ENCODE assay signal across 17 mouse cellular contexts in the genomic region with DNA sequence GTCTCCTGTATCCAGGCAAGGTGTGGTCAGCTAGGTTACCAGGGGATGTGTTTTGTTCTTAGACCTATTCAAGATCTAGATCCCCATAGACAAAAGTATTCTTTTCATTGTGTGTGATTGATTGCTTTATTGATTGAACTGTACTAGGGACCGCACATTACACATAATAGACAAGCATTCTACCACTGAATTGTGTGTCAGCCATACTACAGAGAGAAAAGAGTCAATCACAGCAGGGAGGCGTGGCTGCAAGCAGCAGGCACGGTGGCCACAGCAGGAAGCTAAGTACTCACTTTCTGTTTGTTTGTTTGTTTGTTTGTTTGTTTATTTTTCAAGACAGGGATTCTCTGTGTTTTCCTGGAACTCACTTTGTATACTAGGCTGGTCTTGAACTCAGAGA. TPM values are rescaled to one million over a fixed set of nuclear protein-coding genes. Genes with fewer than 3 reads are reported as not detected.
DNase-seq lines count a peak whose midpoint lies in the region; ATAC-seq lines count a peak whose summit lies in the region.
"Had no signal": no experiment of that assay in that cellular context is flagged by ENCODE, and none has a peak within 500 bp of the region (broad histone marks: within the 10 kb centered on the region; RNA-seq: fewer than 3 reads in every experiment).

No protein-coding gene starts in this region.

- no peak for ATAC-seq in heart, embryonic 15.5 days (replicated peaks; ENCODE audit: insufficient number of reproducible peaks, insufficient read depth, low FRiP score, low read depth)
- ATAC-seq in megakaryocyte, adult 5-6 weeks (ENCODE audit: poor library complexity, severe bottlenecking), result no peak
- peak; percentile 32 for ATAC-seq in intestine, embryonic 15.5 days
- ATAC-seq: CD4-positive, CD25-positive, alpha-beta regulatory T cell, adult 4 months; forebrain, postnatal 0 days had no signal

- H3K9ac ChIP-seq in heart, embryonic 15.5 days, result no peak overlapping the region
- H3K9ac ChIP-seq in intestine, embryonic 15.5 days, result no peak overlapping the region
- H3K9ac ChIP-seq: forebrain, postnatal 0 days; hindbrain, embryonic 15.5 days; liver, embryonic 13.5 days had no signal

- no peaks in the 10 kb centered on the region for H3K27me3 ChIP-seq in heart, embryonic 15.5 days
- H3K27me3 ChIP-seq in megakaryocyte, embryonic 14.5 days (replicated peaks), result no peaks in the 10 kb centered on the region
- H3K27me3 ChIP-seq in intestine, embryonic 15.5 days (replicated peaks), result no peaks in the 10 kb centered on the region
- H3K27me3 ChIP-seq: hindbrain, embryonic 15.5 days; liver, embryonic 13.5 days had no signal

- no peak overlapping the region for H3K4me3 ChIP-seq in heart, embryonic 15.5 days
- H3K4me3 ChIP-seq in megakaryocyte, embryonic 14.5 days (replicated peaks), result peak overlapping the region; percentile 85
- no peak overlapping the region for H3K4me3 ChIP-seq in intestine, embryonic 15.5 days (replicated peaks)
- H3K4me3 ChIP-seq: erythroblast, embryonic 14.5 days; hindbrain, embryonic 15.5 days; liver, embryonic 13.5 days had no signal

- H3K4me1 ChIP-seq in heart, embryonic 15.5 days (replicated peaks), result peaks cover 35% of the 10 kb centered on the region
- H3K4me1 ChIP-seq in megakaryocyte, embryonic 14.5 days, result peaks cover 70% of the 10 kb centered on the region
- H3K4me1 ChIP-seq in intestine, embryonic 15.5 days (replicated peaks), result peaks cover 14% of the 10 kb centered on the region
- H3K4me1 ChIP-seq: liver, embryonic 13.5 days had no signal

- 77% methylated on average over 3 of the region's 3 CpGs for WGBS in heart, embryonic 15.5 days
- 69% methylated on average over 3 of the region's 3 CpGs for WGBS in intestine, embryonic 15.5 days

- peaks cover 14% of the 10 kb centered on the region for H3K36me3 ChIP-seq in heart, embryonic 15.5 days
- H3K36me3 ChIP-seq in megakaryocyte, embryonic 14.5 days (replicated peaks; ENCODE audit: low read length), result peaks cover 22% of the 10 kb centered on the region
- no peaks in the 10 kb centered on the region; the same call in 1 of the 2 replicates for H3K36me3 ChIP-seq in intestine, embryonic 15.5 days

- H3K9me3 ChIP-seq in heart, embryonic 15.5 days (replicated peaks), result no peaks in the 10 kb centered on the region
- H3K9me3 ChIP-seq in megakaryocyte, embryonic 14.5 days, result peaks cover 8% of the 10 kb centered on the region
- H3K9me3 ChIP-seq in intestine, embryonic 15.5 days, result no peaks in the 10 kb centered on the region
- H3K9me3 ChIP-seq: hindbrain, embryonic 15.5 days had no signal

- no peak for DNase-seq in heart, postnatal 14 days
- no peak for DNase-seq in adrenal gland, adult 2 months
- DNase-seq in left cerebral cortex, postnatal 36 days (ENCODE audit: low spot score in 2 of 2), result no peak
- DNase-seq: cerebellum, adult 9-10 months; forebrain, postnatal 0 days; gastrocnemius, postnatal 14 days; kidney, postnatal 10 days; left cerebral cortex, postnatal 4 days; liver, embryonic 13.5 days; thymus, adult 18-20 months had no signal

- intact Hi-C loops in heart, postnatal 14 days (cut with DNase I), result no loop called here
- intact Hi-C loops in left cerebral cortex, postnatal 36 days (cut with DNase I), result no loop called here

- no peak overlapping the region for H3K4me2 ChIP-seq in heart, embryonic 15.5 days
- no peak overlapping the region for H3K4me2 ChIP-seq in intestine, embryonic 15.5 days (replicated peaks)
- H3K4me2 ChIP-seq: hindbrain, embryonic 15.5 days; liver, embryonic 13.5 days had no signal

- peak overlapping the region; percentile 92 for H3K27ac ChIP-seq in heart, embryonic 15.5 days
- peak overlapping the region; percentile 46 for H3K27ac ChIP-seq in intestine, embryonic 15.5 days
- H3K27ac ChIP-seq: hindbrain, embryonic 15.5 days; liver, embryonic 13.5 days had no signal

RNA-seq across cellular contexts. Expression of gene Lrrfip1, which starts 25.9 kb away (rescaled TPM):
- 136 and 149 TPM in 2 replicates for polyA plus RNA-seq in heart, embryonic 15.5 days (2015; fragmentation: Nextera tagmentation; extraction: Ambion mirVana)
- total RNA-seq in heart, postnatal 14 days (2021), result 100 to 1,000 TPM; 101 to 109 TPM
- 1.9 and 12.2 TPM in 2 replicates for polyA plus RNA-seq in megakaryocyte, embryonic 14.5 days (2012; ENCODE audit: insufficient read depth, low replicate concordance)
- 123 and 128 TPM in 2 replicates for total RNA-seq in megakaryocyte, adult 5-6 weeks (2015)
- 228 and 254 TPM in 2 replicates for total RNA-seq in megakaryocyte, adult 5-6 weeks (2017)
- polyA plus RNA-seq in intestine, embryonic 15.5 days (2015; fragmentation: Nextera tagmentation; extraction: Ambion mirVana), result 58.7 and 63.5 TPM in 2 replicates
- total RNA-seq in adrenal gland, adult 2 months (2021), result 10 to 100 TPM; 63.2 to 63.4 TPM
- 9.2 and 9.4 TPM in 2 replicates for polyA plus RNA-seq in adrenal gland, adult 2 months (2012; rRNA removed)
- 10 to 100 TPM; 56.6 to 78.7 TPM for total RNA-seq in left cerebral cortex, postnatal 36 days (2021)

RNA-seq across cellular contexts. Expression of gene Rab17, which starts 55.0 kb away (rescaled TPM):
- polyA plus RNA-seq in heart, embryonic 15.5 days (2015; fragmentation: Nextera tagmentation; extraction: Ambion mirVana), result 2.9 and 3.0 TPM in 2 replicates
- 1 to 10 TPM; 2.5 to 3.1 TPM for total RNA-seq in heart, postnatal 14 days (2021)
- polyA plus RNA-seq in megakaryocyte, embryonic 14.5 days (2012; ENCODE audit: insufficient read depth, low replicate concordance), result 3.4 TPM in 1 of 2 replicates, not detected in the other
- not detected in 2 replicates for total RNA-seq in megakaryocyte, adult 5-6 weeks (2015)
- not detected in 2 replicates for total RNA-seq in megakaryocyte, adult 5-6 weeks (2017)
- polyA plus RNA-seq in intestine, embryonic 15.5 days (2015; fragmentation: Nextera tagmentation; extraction: Ambion mirVana), result 35.2 and 41.0 TPM in 2 replicates
- under 1 TPM in 1 of 2 experiments, not detected in 1; 0.31 TPM for total RNA-seq in adrenal gland, adult 2 months (2021)
- 0.13 TPM in 1 of 2 replicates, not detected in the other for polyA plus RNA-seq in adrenal gland, adult 2 months (2012; rRNA removed)
- not detected for total RNA-seq in left cerebral cortex, postnatal 36 days (2021)
- total RNA-seq: left cerebral cortex, postnatal 4 days had no signal
- polyA plus RNA-seq: CD4-positive, CD25-positive, alpha-beta regulatory T cell, adult 4 months; erythroblast, embryonic 14.5 days; forebrain, postnatal 0 days had no signal
